Mouse (Mus musculus): ENCODE data around the gene Itprip. TPM values are rescaled to one million over a fixed set of nuclear protein-coding genes. Genes with fewer than 3 reads are reported as not detected.

Itprip gene
- polyA plus RNA-seq, 1 experiment from 2014 or later: 10.4 TPM

GRCm38 (mm10) chr19:47936938-47937337 is 17.8 kb upstream of the Itprip start:
- WGBS: 68% methylated on average over 9 of the region's 9 CpGs
- no peaks in the 10 kb centered on the region for H3K4me1 ChIP-seq (ENCODE audit: control insufficient read depth, insufficient read depth, low read length)
- H3K27me3 ChIP-seq (ENCODE audit: control insufficient read depth, insufficient read depth, low read length): no peaks in the 10 kb centered on the region; the same call in 1 of the 2 replicates
- ATAC-seq (replicated peaks; ENCODE audit: insufficient number of reproducible peaks, low FRiP score, low TSS enrichment, low read depth) (no peak), DNase-seq (ENCODE audit: low spot score) (no peak)
- H3K4me3 ChIP-seq (ENCODE audit: low read depth, low read length): no peak overlapping the region; the same call in 1 of the 2 replicates
- H3K36me3 ChIP-seq (replicated peaks; ENCODE audit: control insufficient read depth, insufficient read depth, low read depth, low read length): no peaks in the 10 kb centered on the region
- no peak overlapping the region; the same call in 1 of the 2 replicates for H3K4me2 ChIP-seq (ENCODE audit: low read depth, low read length)
- no peak overlapping the region for H3K9ac ChIP-seq (replicated peaks; ENCODE audit: low read length)
- H3K27ac ChIP-seq (replicated peaks; ENCODE audit: low read depth, low read length): no peak overlapping the region
- no peaks in the 10 kb centered on the region for H3K9me3 ChIP-seq (replicated peaks; ENCODE audit: control insufficient read depth, low read length)

DNA sequence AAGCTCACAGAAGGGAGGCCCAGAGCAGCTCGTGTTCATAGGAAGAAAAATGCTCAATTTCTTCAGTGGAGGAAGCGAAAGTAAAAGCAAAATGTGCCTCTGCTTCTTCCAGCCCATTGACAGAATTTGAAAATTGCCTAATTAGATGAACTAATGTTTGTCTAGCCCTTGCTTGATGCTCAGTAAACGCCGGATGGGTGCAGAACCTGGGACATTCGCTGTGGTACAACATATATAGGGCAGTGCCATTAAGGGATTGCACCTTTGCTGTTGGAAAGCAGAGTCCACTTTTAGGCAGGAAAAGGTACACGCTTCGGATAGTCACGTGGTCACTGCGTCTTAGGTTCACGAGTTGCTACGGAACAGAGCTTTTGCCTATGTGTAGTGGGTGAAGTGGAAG is 17.4 kb upstream of the Itprip start:
- 86% methylated on average over 11 of the region's 11 CpGs for WGBS

GRCm38 (mm10) chr19:47935530-47935929 is 16.4 kb upstream of the Itprip start:
- no peak for ATAC-seq (replicated peaks; ENCODE audit: insufficient number of reproducible peaks, low FRiP score, low TSS enrichment, low read depth)
- Histone ChIP-seq H3K27me3 (ENCODE audit: control insufficient read depth, insufficient read depth, low read length) (no peaks in the 10 kb centered on the region; the same call in 1 of the 2 replicates), H3K9me3 (replicated peaks; ENCODE audit: control insufficient read depth, low read length) (no peaks in the 10 kb centered on the region), H3K36me3 (replicated peaks; ENCODE audit: control insufficient read depth, insufficient read depth, low read depth, low read length) (no peaks in the 10 kb centered on the region), H3K4me1 (ENCODE audit: control insufficient read depth, insufficient read depth, low read length) (no peaks in the 10 kb centered on the region), H3K4me3 (ENCODE audit: low read depth, low read length) (no peak overlapping the region), H3K9ac (replicated peaks; ENCODE audit: low read length) (no peak overlapping the region), H3K4me2 (ENCODE audit: low read depth, low read length) (no peak overlapping the region), H3K27ac (replicated peaks; ENCODE audit: low read depth, low read length) (no peak overlapping the region)
- DNase-seq (ENCODE audit: low spot score): no peak
- 81% methylated on average over 6 of the region's 6 CpGs for WGBS

More for the DNA sequence above, 17.4 kb upstream of the Itprip start:
- H3K27ac ChIP-seq (replicated peaks; ENCODE audit: low read depth, low read length): no peak overlapping the region
- H3K4me3 ChIP-seq (ENCODE audit: low read depth, low read length): no peak overlapping the region
- DNase-seq (ENCODE audit: low spot score) (no peak), ATAC-seq (replicated peaks; ENCODE audit: insufficient number of reproducible peaks, low FRiP score, low TSS enrichment, low read depth) (no peak)
- no peak overlapping the region for H3K9ac ChIP-seq (replicated peaks; ENCODE audit: low read length)
- H3K36me3 ChIP-seq (replicated peaks; ENCODE audit: control insufficient read depth, insufficient read depth, low read depth, low read length): no peaks in the 10 kb centered on the region
- H3K4me1 ChIP-seq (ENCODE audit: control insufficient read depth, insufficient read depth, low read length): no peaks in the 10 kb centered on the region
- H3K9me3 ChIP-seq (replicated peaks; ENCODE audit: control insufficient read depth, low read length): no peaks in the 10 kb centered on the region
- H3K4me2 ChIP-seq (ENCODE audit: low read depth, low read length): no peak overlapping the region
- no peaks in the 10 kb centered on the region; the same call in 1 of the 2 replicates for H3K27me3 ChIP-seq (ENCODE audit: control insufficient read depth, insufficient read depth, low read length)

DNA sequence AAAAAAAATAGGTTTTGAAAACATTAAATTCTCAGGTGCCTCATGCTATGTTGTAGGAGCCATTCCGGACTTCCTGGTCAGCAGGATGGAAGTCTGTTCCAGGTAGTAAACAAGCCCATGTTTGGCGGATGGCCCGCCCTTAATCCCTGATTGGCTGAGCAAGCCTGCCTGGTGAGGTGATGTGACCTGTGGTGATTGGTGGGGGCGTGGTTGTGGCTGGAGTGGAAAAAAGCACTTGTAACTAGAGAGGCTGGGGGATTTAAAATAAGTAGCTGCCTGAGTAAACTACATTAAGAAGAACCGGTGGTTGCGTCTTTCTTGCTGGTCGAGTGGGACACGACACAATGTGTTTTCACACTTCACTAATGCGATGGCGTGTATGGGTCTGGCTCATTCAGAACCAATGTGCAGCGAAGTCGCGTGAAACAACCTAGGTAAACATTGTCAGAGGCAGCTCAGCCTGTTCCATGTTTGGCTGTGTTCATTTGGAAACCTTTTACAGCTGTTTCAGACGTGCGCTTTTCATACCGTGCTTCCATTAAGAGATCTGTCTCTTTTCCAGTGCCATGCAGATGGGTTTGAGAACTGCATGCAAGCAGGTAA is 15.6 kb upstream of the Itprip start:
- no peaks in the 10 kb centered on the region; the same call in 1 of the 2 replicates for H3K27me3 ChIP-seq (ENCODE audit: control insufficient read depth, insufficient read depth, low read length)
- WGBS: 69% methylated on average over 16 of the region's 16 CpGs
- no peaks in the 10 kb centered on the region for H3K9me3 ChIP-seq (replicated peaks; ENCODE audit: control insufficient read depth, low read length)
- no peaks in the 10 kb centered on the region for H3K36me3 ChIP-seq (replicated peaks; ENCODE audit: control insufficient read depth, insufficient read depth, low read depth, low read length)
- no peak overlapping the region for H3K4me2 ChIP-seq (ENCODE audit: low read depth, low read length)
- no peak overlapping the region for H3K27ac ChIP-seq (replicated peaks; ENCODE audit: low read depth, low read length)
- DNase-seq (ENCODE audit: low spot score) (no peak), ATAC-seq (replicated peaks; ENCODE audit: insufficient number of reproducible peaks, low FRiP score, low TSS enrichment, low read depth) (no peak)
- no peak overlapping the region for H3K4me3 ChIP-seq (ENCODE audit: low read depth, low read length)
- no peak overlapping the region for H3K9ac ChIP-seq (replicated peaks; ENCODE audit: low read length)
- no peaks in the 10 kb centered on the region for H3K4me1 ChIP-seq (ENCODE audit: control insufficient read depth, insufficient read depth, low read length)

DNA sequence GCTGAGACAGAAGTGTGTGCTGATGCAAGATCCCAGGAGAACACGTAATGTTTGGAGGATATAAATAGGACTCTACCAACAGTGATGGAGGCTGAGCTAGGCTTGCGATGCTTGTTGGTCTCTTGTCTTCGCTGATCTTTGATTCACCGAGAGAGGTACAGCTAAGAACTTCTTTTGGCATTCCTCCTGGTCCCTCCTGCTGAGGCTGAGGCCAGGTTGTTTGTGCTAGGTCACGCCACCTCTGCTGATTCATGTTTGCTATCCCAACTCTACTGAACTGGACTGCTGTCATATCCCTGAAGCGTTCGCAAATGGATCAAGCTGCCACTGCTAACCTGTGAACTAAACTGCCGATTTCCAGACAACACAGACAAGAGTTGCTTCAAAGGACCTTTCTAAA is 15.0 kb upstream of the Itprip start:
- 87% methylated on average over 8 of the region's 8 CpGs for WGBS
- DNase-seq (ENCODE audit: low spot score): no peak

DNA sequence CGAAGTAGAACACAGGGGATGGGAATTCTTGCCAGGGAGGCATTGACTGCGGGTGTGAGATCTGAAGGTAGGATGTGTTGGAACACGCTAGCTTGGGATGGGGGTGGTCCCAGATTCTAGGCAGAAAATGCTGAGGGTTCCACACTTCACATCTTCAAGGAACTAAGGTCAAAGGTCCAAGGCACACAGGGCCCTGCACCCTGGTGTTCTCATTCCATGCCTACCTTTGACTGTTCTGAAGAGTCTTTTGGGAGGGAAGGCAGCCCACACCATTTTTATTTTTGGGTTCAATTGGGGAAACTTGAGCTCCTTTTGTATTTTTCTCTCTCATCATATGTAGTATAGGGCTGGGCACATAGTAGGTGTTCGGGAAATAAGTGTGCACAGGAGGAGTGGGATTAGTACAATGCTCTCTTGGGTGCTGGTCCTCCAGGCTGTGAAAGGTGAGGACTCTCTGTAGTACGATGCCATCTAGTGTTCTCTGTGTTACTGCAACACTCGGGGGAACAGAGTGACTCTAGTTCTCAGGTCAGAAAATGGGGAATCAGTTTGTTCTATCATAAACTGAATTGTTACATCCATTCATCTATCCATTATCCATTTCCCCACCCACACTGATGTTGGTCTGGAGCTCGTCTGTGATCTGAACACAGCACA is 13.0 kb upstream of the Itprip start:
- no peaks in the 10 kb centered on the region for H3K9me3 ChIP-seq (replicated peaks; ENCODE audit: control insufficient read depth, low read length)
- no peaks in the 10 kb centered on the region for H3K27me3 ChIP-seq (ENCODE audit: control insufficient read depth, insufficient read depth, low read length)
- H3K36me3 ChIP-seq (replicated peaks; ENCODE audit: control insufficient read depth, insufficient read depth, low read depth, low read length): no peaks in the 10 kb centered on the region
- H3K4me3 ChIP-seq (ENCODE audit: low read depth, low read length): no peak overlapping the region
- ATAC-seq (replicated peaks; ENCODE audit: insufficient number of reproducible peaks, low FRiP score, low TSS enrichment, low read depth) (no peak; the same call in 1 of the 2 replicates), DNase-seq (ENCODE audit: low spot score) (peak; percentile 79)
- no peak overlapping the region for H3K27ac ChIP-seq (replicated peaks; ENCODE audit: low read depth, low read length)
- no peaks in the 10 kb centered on the region for H3K4me1 ChIP-seq (ENCODE audit: control insufficient read depth, insufficient read depth, low read length)
- H3K9ac ChIP-seq (replicated peaks; ENCODE audit: low read length): no peak overlapping the region
- no peak overlapping the region for H3K4me2 ChIP-seq (ENCODE audit: low read depth, low read length)
- WGBS: 42% methylated on average over 7 of the region's 7 CpGs

More for the DNA sequence above, 15.0 kb upstream of the Itprip start:
- H3K4me2 ChIP-seq (ENCODE audit: low read depth, low read length): no peak overlapping the region
- H3K9me3 ChIP-seq (replicated peaks; ENCODE audit: control insufficient read depth, low read length): no peaks in the 10 kb centered on the region
- no peak for ATAC-seq (replicated peaks; ENCODE audit: insufficient number of reproducible peaks, low FRiP score, low TSS enrichment, low read depth)
- no peaks in the 10 kb centered on the region for H3K36me3 ChIP-seq (replicated peaks; ENCODE audit: control insufficient read depth, insufficient read depth, low read depth, low read length)
- no peaks in the 10 kb centered on the region for H3K4me1 ChIP-seq (ENCODE audit: control insufficient read depth, insufficient read depth, low read length)
- no peaks in the 10 kb centered on the region; the same call in 1 of the 2 replicates for H3K27me3 ChIP-seq (ENCODE audit: control insufficient read depth, insufficient read depth, low read length)
- H3K4me3 ChIP-seq (ENCODE audit: low read depth, low read length): no peak overlapping the region
- H3K9ac ChIP-seq (replicated peaks; ENCODE audit: low read length): no peak overlapping the region
- H3K27ac ChIP-seq (replicated peaks; ENCODE audit: low read depth, low read length): no peak overlapping the region

- no peaks in the 10 kb centered on the region for H3K36me3 ChIP-seq (replicated peaks; ENCODE audit: control insufficient read depth, insufficient read depth, low read depth, low read length)
- H3K9me3 ChIP-seq (replicated peaks; ENCODE audit: control insufficient read depth, low read length): no peaks in the 10 kb centered on the region
- no peak overlapping the region for H3K4me3 ChIP-seq (ENCODE audit: low read depth, low read length)
- ATAC-seq (replicated peaks; ENCODE audit: insufficient number of reproducible peaks, low FRiP score, low TSS enrichment, low read depth): no peak
- no peaks in the 10 kb centered on the region for H3K27me3 ChIP-seq (ENCODE audit: control insufficient read depth, insufficient read depth, low read length)
- no peak overlapping the region for H3K9ac ChIP-seq (replicated peaks; ENCODE audit: low read length)
- 82% methylated on average over 4 of the region's 4 CpGs for WGBS
- no peaks in the 10 kb centered on the region for H3K4me1 ChIP-seq (ENCODE audit: control insufficient read depth, insufficient read depth, low read length)
- DNase-seq (ENCODE audit: low spot score): peak; percentile 46
- H3K4me2 ChIP-seq (ENCODE audit: low read depth, low read length): no peak overlapping the region
- H3K27ac ChIP-seq (replicated peaks; ENCODE audit: low read depth, low read length): no peak overlapping the region
Measured at GRCm38 (mm10) chr19:47929043-47929442, 9.9 kb upstream of the Itprip start.

- no peak for ATAC-seq (replicated peaks; ENCODE audit: insufficient number of reproducible peaks, low FRiP score, low TSS enrichment, low read depth)
- no peaks in the 10 kb centered on the region for H3K4me1 ChIP-seq (ENCODE audit: control insufficient read depth, insufficient read depth, low read length)
- H3K4me3 ChIP-seq (ENCODE audit: low read depth, low read length): no peak overlapping the region
- H3K9me3 ChIP-seq (replicated peaks; ENCODE audit: control insufficient read depth, low read length): no peaks in the 10 kb centered on the region
- no peak overlapping the region for H3K4me2 ChIP-seq (ENCODE audit: low read depth, low read length)
- H3K9ac ChIP-seq (replicated peaks; ENCODE audit: low read length): no peak overlapping the region
- H3K36me3 ChIP-seq (replicated peaks; ENCODE audit: control insufficient read depth, insufficient read depth, low read depth, low read length): no peaks in the 10 kb centered on the region
- WGBS: 84% methylated on average over 2 of the region's 2 CpGs
- no peaks in the 10 kb centered on the region for H3K27me3 ChIP-seq (ENCODE audit: control insufficient read depth, insufficient read depth, low read length)
- DNase-seq (ENCODE audit: low spot score): no peak
- no peak overlapping the region for H3K27ac ChIP-seq (replicated peaks; ENCODE audit: low read depth, low read length)
Measured at GRCm38 (mm10) chr19:47927032-47927431, 7.9 kb upstream of the Itprip start.
